Mouse (Mus musculus) stomach, postnatal 0 days (tissue): ENCODE data around the gene Lamtor2.

Experiments
- CTCF ChIP-seq: IDR thresholded peaks from 2 replicates; pipeline ENCODE4 v1.5.1; 2016; ENCODE audit warnings: antibody characterized with exemption, low read depth, mild to moderate bottlenecking, moderate library complexity
- EP300 ChIP-seq: optimal IDR thresholded peaks from 2 replicates; pipeline ENCODE3; 2016; ENCODE audit warnings: antibody characterized with exemption

DNA sequence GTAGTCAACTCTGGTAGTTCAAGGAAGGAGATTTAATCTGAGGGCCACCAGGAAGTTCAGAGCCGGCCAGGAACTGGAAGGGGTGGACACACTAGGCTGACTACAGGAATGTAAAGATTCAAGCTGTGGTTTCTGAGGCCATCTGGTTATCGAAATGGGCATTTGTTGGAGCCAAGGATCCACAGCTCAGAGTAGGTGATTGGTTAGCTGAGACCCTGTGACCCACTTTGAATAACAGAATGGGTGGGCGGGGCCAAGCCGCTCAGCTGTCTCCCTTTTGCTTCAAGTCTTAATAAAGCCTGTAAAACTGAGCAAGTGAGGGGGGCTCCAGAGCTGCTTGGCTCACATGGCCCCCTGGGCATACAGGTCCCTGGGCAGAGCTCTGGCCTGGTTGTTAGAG lies 9.1 kb upstream of the Lamtor2 start:
- TF ChIP-seq CTCF, result no peak
- TF ChIP-seq EP300, result no peak
